Mouse (Mus musculus) heart, adult 10 weeks (tissue): Measurements from ENCODE around the gene Papolb. TPM values are rescaled to one million over a fixed set of nuclear protein-coding genes. Genes with fewer than 3 reads are reported as not detected.

ENCODE experiments used
- polyA plus RNA-seq: library from polyadenylated mRNA; stranded (reverse); fragments of 350-450 nt; fragmentation: Illumina TruSeq; extraction: RNeasy Lipid Tissue Mini Kit (QIAGEN cat#74804); gene quantifications from one replicate; pipeline ENCODE4 v1.2.3, GENCODE M21; 2014; ENCODE audit warnings: low read depth, low replicate concordance

The Papolb gene
- not detected for polyA plus RNA-seq

GRCm38 (mm10) chr5:142529915-142530314, at the start of gene Papolb:
TSS of gene Papolb (minus strand) at chr5:142530076.

GRCm38 (mm10) chr5:142550706-142551652, 21.1 kb upstream of the Papolb start, which contains the start of gene Radil:
TSS of gene Radil (minus strand) at chr5:142551098.

Other genes starting within 250 kb of the Papolb start
- 7.9 TPM for gene Foxk1, start 128.6 kb downstream of the Papolb start, polyA plus RNA-seq
- 8.7 TPM for gene Ap5z1, start 66.1 kb downstream of the Papolb start, polyA plus RNA-seq
- 2.5 TPM for gene Radil, start 21.0 kb upstream of the Papolb start, polyA plus RNA-seq
- gene Mmd2, start 78.7 kb upstream of the Papolb start, polyA plus RNA-seq, result not detected
- 24.7 TPM for gene Wipi2, start 97.6 kb upstream of the Papolb start, polyA plus RNA-seq
- gene Slc29a4, start 162.4 kb upstream of the Papolb start, polyA plus RNA-seq, result 1.2 TPM